Mouse (Mus musculus) heart, embryonic 13.5 days (tissue): Measurements from ENCODE around the gene Aebp1. TPM values are rescaled to one million over a fixed set of nuclear protein-coding genes. Genes with fewer than 3 reads are reported as not detected.
"Not testable (repeated sequence)": the region's sequence is repeated elsewhere in the genome, so short reads cannot be mapped to it uniquely, and the experiment has no call there.

Source experiments
- ATAC-seq: fragments of 200-750 bp; cut with Nextera tagmentation; 2 replicates; pipeline ENCODE4 v1.8.0; 2017; ENCODE audit warnings: moderate TSS enrichment; ENCODE audit not compliant: insufficient number of reproducible peaks, low FRiP score, low TSS enrichment; ENCODE audit errors: extremely low read depth
- H3K27ac ChIP-seq: fragments of 300-500 bp; sonication (generic); replicated peaks from 2 replicates; pipeline ENCODE4 v1.5.1; 2015; ENCODE audit warnings: moderate library complexity, mild to moderate bottlenecking, inconsistent platforms
- H3K27me3 ChIP-seq: fragments of 300-500 bp; sonication (generic); replicated peaks from 2 replicates; pipeline ENCODE4 v1.6.1; 2015; ENCODE audit warnings: mild to moderate bottlenecking, inconsistent platforms
- H3K36me3 ChIP-seq: fragments of 300-500 bp; sonication (generic); 2 replicates; pipeline ENCODE4 v1.6.1; 2015; ENCODE audit warnings: mild to moderate bottlenecking, inconsistent platforms
- H3K4me1 ChIP-seq: fragments of 300-500 bp; sonication (generic); 2 replicates; pipeline ENCODE4 v1.6.1; 2015; ENCODE audit warnings: inconsistent platforms
- H3K4me2 ChIP-seq: fragments of 300-500 bp; sonication (generic); 2 replicates; pipeline ENCODE4 v1.6.1; 2015; ENCODE audit warnings: inconsistent platforms, mild to moderate bottlenecking, moderate library complexity
- H3K4me3 ChIP-seq: fragments of 300-500 bp; sonication (generic); 2 replicates; pipeline ENCODE4 v1.5.1; 2015; ENCODE audit warnings: moderate library complexity, mild to moderate bottlenecking, inconsistent platforms
- H3K9ac ChIP-seq: fragments of 300-500 bp; sonication (generic); 2 replicates; pipeline ENCODE4 v1.6.1; 2015; ENCODE audit warnings: inconsistent platforms, mild to moderate bottlenecking, moderate library complexity
- H3K9me3 ChIP-seq: fragments of 300-500 bp; sonication (generic); 2 replicates; pipeline ENCODE4 v1.6.1; 2016; ENCODE audit warnings: inconsistent platforms
- WGBS: fragments of 180-500 bp; shearing (Covaris S2); methylation state at CpG from one replicate; pipeline ENCODE4 v1.1.7; 2015; ENCODE audit warnings: mixed read lengths; 5-methylcytosine and 5-hydroxymethylcytosine counted together
- polyA plus RNA-seq: library from polyadenylated mRNA; unstranded; fragments of >200 nt; fragmentation: Nextera tagmentation; extraction: Ambion mirVana; gene quantifications from 2 replicates; pipeline ENCODE4 v1.2.1, GENCODE M21; 2015

Gene Aebp1
- polyA plus RNA-seq, 1 experiment from 2014 or later: 36.1 TPM

DNA sequence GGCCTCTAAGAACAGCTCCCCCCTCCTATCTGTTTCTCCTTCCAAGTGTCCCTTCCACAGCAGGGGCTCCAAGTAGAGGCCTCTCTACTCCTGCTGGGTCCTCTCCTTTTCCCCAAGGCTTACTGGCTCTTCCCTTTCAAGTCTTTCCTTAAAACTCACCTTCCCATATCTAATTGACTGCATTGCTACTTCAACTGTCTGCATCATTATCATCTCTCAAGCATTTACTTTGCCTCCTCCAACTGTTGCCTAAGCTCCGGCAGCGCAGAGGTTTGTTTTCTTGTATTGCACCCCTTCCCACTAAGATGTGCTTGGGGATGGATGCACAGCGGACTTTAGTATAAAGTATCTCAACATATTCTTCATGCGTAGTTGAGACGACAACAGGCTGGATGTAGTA, 15.7 kb downstream of the Aebp1 start:
- peak overlapping the region; percentile 86 for H3K9ac ChIP-seq
- H3K4me3 ChIP-seq: peak overlapping the region; percentile 73
- 2% methylated on average over 5 of the region's 5 CpGs for WGBS
- H3K4me1 ChIP-seq: peaks cover 29% of the 10 kb centered on the region
- H3K27ac ChIP-seq: peak overlapping the region; percentile 70; the same call in 1 of the 2 replicates
- H3K36me3 ChIP-seq: peaks cover 43% of the 10 kb centered on the region
- peak overlapping the region; percentile 87 for H3K4me2 ChIP-seq
- H3K9me3 ChIP-seq: 0 out of 2 replicates have a peak, but pooled peaks cover 3% of the 10 kb centered on the region
- ATAC-seq: no peak
- no peaks in the 10 kb centered on the region for H3K27me3 ChIP-seq

DNA sequence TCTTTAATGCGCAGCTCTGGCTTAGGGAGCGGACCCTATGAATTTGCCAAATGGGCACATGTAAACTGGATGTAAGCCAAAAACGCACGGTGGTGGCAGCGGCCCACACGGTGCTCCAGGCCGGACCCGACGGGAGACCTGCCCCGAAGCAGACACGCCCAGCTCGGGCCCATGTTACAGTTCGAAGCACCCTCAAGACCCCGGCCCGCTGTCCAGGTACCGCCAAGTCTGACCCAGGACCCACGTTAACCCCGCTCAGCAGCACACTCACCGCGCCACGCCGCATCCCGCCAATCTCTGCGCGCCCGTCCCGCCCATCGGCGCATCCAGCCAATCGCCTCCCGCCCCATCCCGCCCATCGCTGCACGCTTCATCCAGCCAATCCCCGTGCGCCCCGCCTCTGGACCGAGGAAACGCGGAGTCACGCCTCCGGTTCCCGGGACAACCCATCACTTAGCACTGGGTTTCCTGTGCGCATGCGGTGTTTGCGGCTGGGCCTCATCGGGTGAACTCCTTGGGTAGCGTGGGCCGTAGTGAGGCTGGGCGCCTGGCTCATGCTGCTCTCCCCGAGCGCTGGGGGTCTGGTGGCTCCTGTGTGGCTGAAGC, 16.3 kb downstream of the Aebp1 start, which contains the start of gene Pold2:
Pold2 (minus strand) TSS at position 372 of the 606 bp plus-strand sequence.
- Histone ChIP-seq H3K4me3 (peak within 1 kb of the TSS; percentile 73), H3K27me3 (no peaks in the 10 kb centered on the region), H3K36me3 (peaks cover 37% of the 10 kb centered on the region), H3K4me2 (peak within 1 kb of the TSS; percentile 87), H3K9me3 (0 out of 2 replicates have a peak, but pooled peaks cover 3% of the 10 kb centered on the region), H3K4me1 (peaks cover 35% of the 10 kb centered on the region), H3K9ac (peak within 1 kb of the TSS; percentile 86), H3K27ac (peak within 1 kb of the TSS; percentile 90)
- peak; percentile 97 for ATAC-seq
- WGBS: under 1% methylated on average over 52 of the region's 52 CpGs

DNA sequence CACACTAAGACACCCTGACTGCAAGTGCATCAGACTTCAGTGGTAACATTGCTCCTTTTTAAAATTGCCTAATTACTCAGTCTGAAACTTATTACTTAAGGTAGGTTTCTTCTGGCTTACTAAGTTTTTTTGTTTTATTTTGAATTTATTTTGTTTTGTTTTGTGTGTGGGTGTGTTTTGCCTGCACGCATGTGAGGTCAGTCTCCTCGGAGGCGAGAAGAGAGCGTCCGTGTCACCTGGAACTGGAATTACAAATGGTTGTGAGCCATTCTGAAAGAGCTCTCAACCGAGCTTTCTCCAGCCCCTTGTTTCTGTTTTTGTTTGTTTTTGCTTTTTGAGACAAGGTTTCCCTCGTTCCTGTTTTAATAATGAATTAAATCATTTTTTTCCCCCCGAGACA, 16.9 kb downstream of the Aebp1 start:
- Histone ChIP-seq H3K9ac (peak overlapping the region; percentile 80), H3K27me3 (no peaks in the 10 kb centered on the region), H3K27ac (peak overlapping the region; percentile 90), H3K4me1 (peaks cover 36% of the 10 kb centered on the region), H3K4me2 (peak overlapping the region; percentile 87), H3K9me3 (0 out of 2 replicates have a peak, but pooled peaks cover 3% of the 10 kb centered on the region), H3K4me3 (peak overlapping the region; percentile 73), H3K36me3 (peaks cover 31% of the 10 kb centered on the region)
- no peak for ATAC-seq
- WGBS: 38% methylated on average over 8 of the region's 8 CpGs

DNA sequence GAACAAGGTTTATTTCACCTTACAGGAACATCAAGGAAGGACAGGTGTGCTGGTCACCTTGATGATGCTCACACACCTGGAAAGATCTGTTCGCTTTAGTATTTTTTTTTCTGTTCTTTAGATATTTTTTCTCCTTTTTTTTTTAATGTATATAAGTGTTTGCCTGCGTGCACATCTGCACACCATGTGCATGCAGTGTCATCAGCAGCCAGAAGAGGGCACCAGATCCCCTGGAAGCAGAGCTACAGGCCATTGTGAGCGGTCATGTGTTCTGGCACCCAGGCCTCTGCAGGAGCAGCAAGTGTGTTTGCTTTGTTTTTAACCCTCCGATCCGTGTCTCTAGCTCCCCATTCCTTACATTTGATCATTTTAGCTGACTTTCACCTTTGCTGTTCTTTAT, 18.2 kb downstream of the Aebp1 start:
- WGBS: 55% methylated on average over 5 of the region's 5 CpGs
- Histone ChIP-seq H3K9ac (no peak overlapping the region), H3K27me3 (no peaks in the 10 kb centered on the region), H3K4me3 (no peak overlapping the region), H3K9me3 (0 out of 2 replicates have a peak, but pooled peaks cover 3% of the 10 kb centered on the region), H3K4me1 (peaks cover 36% of the 10 kb centered on the region), H3K27ac (no peak overlapping the region), H3K4me2 (no peak overlapping the region), H3K36me3 (peaks cover 19% of the 10 kb centered on the region)
- no peak for ATAC-seq

DNA sequence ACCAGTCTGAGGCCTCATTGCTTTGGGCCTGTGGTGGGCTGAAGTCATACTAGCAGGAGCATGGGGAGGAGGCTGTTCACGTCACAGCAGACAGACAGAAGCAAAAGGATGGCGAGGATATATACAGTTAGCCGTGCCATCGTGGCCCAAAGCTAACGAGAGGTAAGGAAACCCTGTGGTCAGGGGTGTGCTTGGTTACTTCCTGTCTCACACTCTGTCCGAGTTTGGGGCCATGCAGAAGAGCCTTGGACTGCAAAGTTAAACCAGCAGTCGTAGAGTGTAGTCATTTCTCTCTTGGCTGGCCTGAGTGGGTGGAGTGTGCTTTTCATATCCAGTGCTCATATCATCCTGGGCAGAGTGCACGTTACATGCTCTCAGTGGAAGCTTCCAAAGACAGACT, 20.8 kb downstream of the Aebp1 start:
- WGBS: 57% methylated on average over 8 of the region's 8 CpGs

DNA sequence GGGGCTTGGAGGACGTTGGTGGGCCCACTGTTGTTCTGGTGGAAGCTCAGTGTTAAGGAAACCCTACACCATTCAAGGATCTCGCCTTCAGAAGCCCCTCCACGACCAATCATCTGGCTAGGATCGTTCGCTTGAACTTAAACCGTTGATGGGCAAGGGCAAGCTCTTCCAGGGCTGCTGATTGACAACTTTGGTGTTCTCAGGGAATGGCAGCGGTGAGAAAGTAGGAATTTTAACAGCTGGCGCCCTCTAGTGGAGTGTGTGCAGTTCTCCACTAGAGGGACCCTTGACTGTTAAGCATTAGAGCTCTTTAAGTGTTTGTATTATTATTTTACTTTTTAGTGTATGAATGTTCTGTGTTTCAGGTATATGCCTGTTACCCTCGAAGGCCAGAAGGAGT, 24.4 kb downstream of the Aebp1 start:
- Histone ChIP-seq H3K27me3 (no peaks in the 10 kb centered on the region), H3K4me1 (peaks cover 57% of the 10 kb centered on the region), H3K27ac (peak overlapping the region; percentile 88), H3K9ac (no peak overlapping the region; the same call in 1 of the 2 replicates), H3K36me3 (no peaks in the 10 kb centered on the region), H3K4me2 (no peak overlapping the region), H3K9me3 (no peaks in the 10 kb centered on the region), H3K4me3 (no peak overlapping the region)
- ATAC-seq: no peak
- 11% methylated on average over 9 of the region's 9 CpGs for WGBS

More for the DNA sequence above, 20.8 kb downstream of the Aebp1 start:
- Histone ChIP-seq H3K4me3 (no peak overlapping the region), H3K4me1 (peaks cover 32% of the 10 kb centered on the region), H3K36me3 (no peaks in the 10 kb centered on the region), H3K4me2 (no peak overlapping the region), H3K27ac (no peak overlapping the region), H3K27me3 (no peaks in the 10 kb centered on the region), H3K9ac (no peak overlapping the region), H3K9me3 (0 out of 2 replicates have a peak, but pooled peaks cover 3% of the 10 kb centered on the region)
- ATAC-seq: no peak

DNA sequence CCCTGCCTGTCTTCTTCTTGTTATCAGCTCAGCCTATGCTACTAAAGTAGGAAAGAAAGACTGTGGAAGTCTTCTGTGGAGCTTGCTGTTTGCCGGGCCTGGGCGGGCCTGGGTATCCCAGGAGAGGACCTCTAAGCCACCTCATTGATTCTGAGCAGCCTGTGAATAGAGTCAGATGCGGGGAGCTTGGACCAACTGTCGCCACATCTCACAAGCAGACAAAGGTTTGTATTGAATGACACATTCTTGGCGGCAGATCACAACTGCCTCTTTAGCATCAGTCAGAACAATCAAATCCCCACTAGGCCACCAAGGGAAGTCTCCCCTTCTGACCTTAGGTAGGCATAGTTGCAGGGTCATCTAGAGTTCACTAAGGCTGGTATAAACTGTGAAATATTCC, 25.5 kb downstream of the Aebp1 start:
- no peaks in the 10 kb centered on the region for H3K36me3 ChIP-seq
- 32% methylated on average over 5 of the region's 5 CpGs for WGBS
- ATAC-seq: no peak
- H3K4me3 ChIP-seq: no peak overlapping the region
- peaks cover 68% of the 10 kb centered on the region for H3K4me1 ChIP-seq
- 0 out of 2 replicates have a peak overlapping the region, but pooled peaks have one; percentile 55 for H3K9ac ChIP-seq
- H3K4me2 ChIP-seq: no peak overlapping the region
- H3K27me3 ChIP-seq: no peaks in the 10 kb centered on the region
- peak overlapping the region; percentile 88 for H3K27ac ChIP-seq
- no peaks in the 10 kb centered on the region for H3K9me3 ChIP-seq

DNA sequence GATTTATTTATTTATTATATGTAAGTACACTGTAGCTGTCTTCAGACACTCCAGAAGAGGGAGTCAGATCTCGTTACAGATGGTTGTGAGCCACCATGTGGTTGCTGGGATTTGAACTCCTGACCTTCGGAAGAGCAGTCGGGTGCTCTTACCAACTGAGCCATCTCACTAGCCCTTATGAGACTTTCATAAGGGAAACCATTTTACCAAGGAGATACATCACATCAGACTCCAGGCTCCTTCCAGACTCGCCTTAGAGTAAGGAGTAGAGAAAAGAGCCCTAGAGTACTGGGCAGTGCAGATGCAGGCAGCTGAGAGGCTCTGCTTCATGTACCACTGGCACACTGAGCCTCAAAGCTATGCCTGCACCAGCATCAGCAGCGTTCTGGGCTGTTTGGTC, 26.8 kb downstream of the Aebp1 start:
- 49% methylated on average over 5 of the region's 5 CpGs for WGBS
- not testable (repeated sequence) for H3K27me3 ChIP-seq, ATAC-seq, H3K4me3 ChIP-seq, H3K9me3 ChIP-seq, H3K36me3 ChIP-seq, H3K4me2 ChIP-seq
- H3K9ac ChIP-seq: peak overlapping the region; percentile 37; the same call in 1 of the 2 replicates
- H3K27ac ChIP-seq: peak overlapping the region; percentile 88
- H3K4me1 ChIP-seq: peaks cover 73% of the 10 kb centered on the region

DNA sequence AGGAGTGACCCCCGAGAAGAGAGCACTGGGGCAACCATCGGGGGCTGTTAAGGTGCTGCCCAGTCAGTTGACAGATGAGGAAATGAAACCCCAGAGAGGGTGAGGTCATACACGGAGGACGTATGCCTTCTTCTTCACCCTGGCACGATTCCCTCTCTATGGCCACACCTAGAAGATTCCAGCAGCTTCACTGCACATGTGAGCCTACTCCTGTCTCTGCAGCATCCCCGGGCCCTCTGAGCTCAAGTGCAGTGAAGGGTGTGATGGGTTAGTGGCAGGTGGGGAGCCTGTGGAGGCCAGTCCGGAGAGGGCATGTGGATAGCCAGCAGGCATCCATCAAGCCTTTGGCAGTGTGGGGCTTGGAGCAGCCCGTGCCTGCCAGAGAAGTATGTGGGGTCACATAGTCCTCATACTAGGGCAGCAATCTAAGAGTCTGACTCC, 30.4 kb downstream of the Aebp1 start:
- Histone ChIP-seq H3K36me3 (peaks cover 6% of the 10 kb centered on the region; the same call in 1 of the 2 replicates), H3K4me3 (no peak overlapping the region), H3K4me1 (peaks cover 97% of the 10 kb centered on the region), H3K4me2 (peak overlapping the region; percentile 22), H3K9ac (0 out of 2 replicates have a peak overlapping the region, but pooled peaks have one; percentile 25), H3K9me3 (no peaks in the 10 kb centered on the region), H3K27ac (peak overlapping the region; percentile 97), H3K27me3 (0 out of 2 replicates have a peak, but pooled peaks cover 3% of the 10 kb centered on the region)
- peak; percentile 32; the same call in 1 of the 2 replicates for ATAC-seq
- 10% methylated on average over 8 of the region's 8 CpGs for WGBS

DNA sequence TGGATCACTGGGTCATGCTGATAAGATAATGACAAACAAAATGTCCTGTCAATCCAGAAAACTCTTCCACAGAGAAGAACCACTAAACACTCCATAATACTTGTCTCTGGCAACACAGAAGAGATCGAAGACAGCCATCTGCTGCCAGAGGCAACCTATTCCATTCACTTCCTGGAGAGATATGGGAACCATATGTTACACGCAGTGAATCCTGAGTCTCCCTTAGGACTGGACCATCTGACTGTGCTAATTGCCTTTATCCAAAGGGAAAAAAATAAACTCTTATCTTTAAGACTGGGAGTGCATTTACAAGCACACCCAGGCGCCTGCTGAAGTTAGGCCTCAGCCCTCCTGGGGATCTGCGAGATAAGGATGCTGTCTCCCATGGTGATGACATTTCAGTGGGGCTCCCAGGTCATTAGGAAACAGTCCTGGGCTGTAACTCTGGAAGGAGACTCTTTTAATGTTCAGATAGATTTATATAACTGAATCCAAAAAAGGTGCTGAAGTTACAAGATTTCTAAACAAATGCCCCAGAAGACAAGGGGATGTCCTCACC, 31.1 kb downstream of the Aebp1 start:
- Histone ChIP-seq H3K9ac (0 out of 2 replicates have a peak overlapping the region, but pooled peaks have one; percentile 57), H3K4me2 (peak overlapping the region; percentile 22; the same call in 1 of the 2 replicates)
- no peak; the same call in 1 of the 2 replicates for ATAC-seq

DNA sequence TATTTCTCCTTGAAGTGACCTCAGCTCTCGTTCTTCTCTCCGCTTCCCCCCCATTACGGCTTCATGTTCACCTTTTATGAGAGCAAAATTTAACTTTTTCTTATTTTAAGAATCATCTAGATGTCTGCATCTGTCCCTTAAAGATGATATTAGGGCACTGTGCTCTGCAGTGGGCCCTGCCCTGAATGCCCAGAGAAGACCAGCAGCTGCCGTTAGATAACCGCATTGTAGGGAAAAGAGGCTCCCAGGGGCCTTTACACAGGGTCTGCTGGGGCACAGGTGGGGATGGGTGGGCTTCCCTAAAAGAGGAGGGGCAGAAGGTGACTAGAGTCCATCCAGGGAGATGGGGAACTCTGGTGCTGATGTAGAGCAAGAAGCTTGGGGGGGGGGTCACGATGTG, 32.1 kb downstream of the Aebp1 start:
- 0 out of 2 replicates have a peak, but pooled peaks cover 3% of the 10 kb centered on the region for H3K27me3 ChIP-seq
- peak overlapping the region; percentile 97 for H3K27ac ChIP-seq
- no peak overlapping the region for H3K4me2 ChIP-seq
- WGBS: 39% methylated on average over 6 of the region's 6 CpGs
- ATAC-seq: no peak
- no peaks in the 10 kb centered on the region for H3K9me3 ChIP-seq
- no peak overlapping the region for H3K4me3 ChIP-seq
- peaks cover 97% of the 10 kb centered on the region for H3K4me1 ChIP-seq
- H3K9ac ChIP-seq: peak overlapping the region; percentile 57; the same call in 1 of the 2 replicates
- H3K36me3 ChIP-seq: peaks cover 6% of the 10 kb centered on the region; the same call in 1 of the 2 replicates

More for the DNA sequence above, 31.1 kb downstream of the Aebp1 start:
- Histone ChIP-seq H3K36me3 (peaks cover 6% of the 10 kb centered on the region; the same call in 1 of the 2 replicates), H3K27ac (peak overlapping the region; percentile 97), H3K4me1 (peaks cover 97% of the 10 kb centered on the region), H3K9me3 (no peaks in the 10 kb centered on the region), H3K27me3 (0 out of 2 replicates have a peak, but pooled peaks cover 3% of the 10 kb centered on the region), H3K4me3 (no peak overlapping the region)
- 7% methylated on average over 4 of the region's 4 CpGs for WGBS
